Comparison of ENCODE assay signal across 7 mouse cellular contexts in genomic region chr17:26506031-26506641, GRCm38 (mm10). TPM values are rescaled to one million over a fixed set of nuclear protein-coding genes. Genes with fewer than 3 reads are reported as not detected.
DNase-seq lines count a peak whose midpoint lies in the region; TF ChIP-seq lines count a peak whose summit lies in the region.

No protein-coding gene starts in this region.

- H3K9ac ChIP-seq in ES-E14 (ENCODE audit: insufficient read depth, low read depth, low read length, poor library complexity, severe bottlenecking): peak overlapping the region; percentile 83

- DNase-seq in ES-E14 (ENCODE audit: low read depth, low spot score): no peak
- DNase-seq in adrenal gland, postnatal 36 days: peak; percentile 50 to 72
- DNase-seq in gastrocnemius, postnatal 25 days: peak; percentile 75
- peak; percentile 71 to 74 for DNase-seq in kidney, adult 8-10 months
- DNase-seq in lung, postnatal 14 days: peak; percentile 63
- no peak for DNase-seq in left cerebral cortex, adult 9 months (ENCODE audit: low spot score in 2 of 2)
- no peak for DNase-seq in thymus, postnatal 0 days (ENCODE audit: low spot score)

- no peaks in the 10 kb centered on the region for H3K9me3 ChIP-seq in ES-E14 (ENCODE audit: control insufficient read depth, insufficient read depth, low read depth, low read length)

- H3K36me3 ChIP-seq in ES-E14 (ENCODE audit: control insufficient read depth, insufficient read depth, low read length, poor library complexity, severe bottlenecking): peaks cover 14% of the 10 kb centered on the region

- in situ Hi-C loops in ES-E14 (cut with MboI; ENCODE audit: low sequenced_read_pairs in 2 of 2, unreplicated experiment in 2 of 2): no loop called here

- H3K4me3 ChIP-seq in ES-E14 (ENCODE audit: insufficient read depth in 1 of 2, low read depth in 1 of 2, low read length in 2 of 2, poor library complexity in 1 of 2, severe bottlenecking in 1 of 2): peak overlapping the region in 1 of 2 experiments; percentile 87; a peak in 2 of 4 replicates

- H3K4me1 ChIP-seq in ES-E14 (ENCODE audit: control insufficient read depth in 2 of 2, insufficient read depth in 2 of 2, low read length in 2 of 2, poor library complexity in 1 of 2): peaks cover 9 to 38% of the 10 kb centered on the region in 2 experiments

- no peak overlapping the region for H3K27ac ChIP-seq in ES-E14 (ENCODE audit: insufficient read depth, low read depth, low read length, poor library complexity, severe bottlenecking)

TF ChIP-seq in ES-E14, 5 proteins besides CTCF, POLR2A, EP300 and RAD21:
- TF ChIP-seq CHD2 (IDR thresholded peaks at IDR 0.05; ENCODE audit: low read depth, low read length): no peak
- TF ChIP-seq MAFK (IDR thresholded peaks at IDR 0.05; ENCODE audit: insufficient read depth, low read depth, low read length): peak; percentile 58
- no peak for TF ChIP-seq ZC3H11A (IDR thresholded peaks at IDR 0.05; ENCODE audit: borderline replicate concordance, low read depth, low read length)

RNA-seq across cellular contexts. Expression of gene Ergic1, which starts 55.2 kb away (rescaled TPM):
- 97.5 and 142 TPM in 2 replicates for total RNA-seq in ES-E14 (2012; rRNA removed)
- 100 to 1,000 TPM; 159 to 160 TPM for total RNA-seq in adrenal gland, postnatal 36 days (2021)
- total RNA-seq in gastrocnemius, postnatal 25 days (2021): 10 to 100 TPM; 52.0 to 61.0 TPM
- 64.6 and 70.2 TPM in 2 replicates for polyA plus RNA-seq in thymus, postnatal 0 days (2015; fragmentation: Nextera tagmentation; extraction: Ambion mirVana)

RNA-seq across cellular contexts. Expression of gene Dusp1, which starts 55.8 kb away (rescaled TPM):
- 20.0 and 21.2 TPM in 2 replicates for total RNA-seq in ES-E14 (2012; rRNA removed)
- 10 to 100 TPM; 56.9 to 62.5 TPM for total RNA-seq in adrenal gland, postnatal 36 days (2021)
- total RNA-seq in gastrocnemius, postnatal 25 days (2021): 10 to 100 TPM; 49.2 to 82.2 TPM
- polyA plus RNA-seq in thymus, postnatal 0 days (2015; fragmentation: Nextera tagmentation; extraction: Ambion mirVana): 22.4 and 26.4 TPM in 2 replicates

Comparison
In these comparisons a context has a peak if more than half of its experiments do, and no peak if none do; other contexts are left out.
1. DNase-seq: peak in adrenal gland, postnatal 36 days (2 of 2), gastrocnemius, postnatal 25 days (single experiment), kidney, adult 8-10 months (2 of 2) and lung, postnatal 14 days (single experiment); none in ES-E14 (single experiment), left cerebral cortex, adult 9 months (0 of 2) and thymus, postnatal 0 days (single experiment).